Comparison of ENCODE assay signal across 18 mouse cellular contexts in genomic region chr4:31817574-31818240, GRCm38 (mm10).
A peak's percentile ranks its signal among the peaks of the same experiment; 100 is the strongest.
DNase-seq lines count a peak whose midpoint lies in the region; ATAC-seq and TF ChIP-seq lines count a peak whose summit lies in the region.
"Had no signal": no experiment of that assay in that cellular context is flagged by ENCODE, and none has a peak within 500 bp of the region (broad histone marks: within the 10 kb centered on the region; RNA-seq: fewer than 3 reads in every experiment).

No protein-coding gene starts in this region.

- TF ChIP-seq CTCF in forebrain, postnatal 0 days (IDR thresholded peaks at IDR 0.05; ENCODE audit: low read depth) = no peak
- TF ChIP-seq CTCF in brain, embryonic 14.5 days (IDR thresholded peaks at IDR 0.05; ENCODE audit: borderline replicate concordance, extremely low read depth, insufficient read depth, insufficient read length) = no peak

- H3K27ac ChIP-seq in forebrain, embryonic 13.5 days = no peak overlapping the region
- H3K27ac ChIP-seq in forebrain, embryonic 16.5 days (ENCODE audit: low read length) = no peak overlapping the region
- no peak overlapping the region for H3K27ac ChIP-seq in forebrain, postnatal 0 days (ENCODE audit: low read depth, low read length)
- no peak overlapping the region for H3K27ac ChIP-seq in forebrain, embryonic 14.5 days (ENCODE audit: low read depth, low read length)
- H3K27ac ChIP-seq in hindbrain, embryonic 14.5 days = no peak overlapping the region
- H3K27ac ChIP-seq: forebrain, embryonic 12.5 days had no signal

- H3K4me1 ChIP-seq in forebrain, embryonic 13.5 days = no peaks in the 10 kb centered on the region
- H3K4me1 ChIP-seq in forebrain, embryonic 16.5 days (replicated peaks; ENCODE audit: control insufficient read depth, insufficient read depth, low read length) = no peaks in the 10 kb centered on the region
- H3K4me1 ChIP-seq in forebrain, postnatal 0 days (ENCODE audit: insufficient read depth) = no peaks in the 10 kb centered on the region
- no peaks in the 10 kb centered on the region for H3K4me1 ChIP-seq in forebrain, embryonic 14.5 days (ENCODE audit: control insufficient read depth, insufficient read depth, low read length)
- H3K4me1 ChIP-seq in hindbrain, embryonic 14.5 days (replicated peaks; ENCODE audit: control insufficient read depth, insufficient read depth, low read length) = no peaks in the 10 kb centered on the region
- H3K4me1 ChIP-seq: forebrain, embryonic 12.5 days had no signal

- 91% methylated on average over 3 of the region's 3 CpGs for WGBS in forebrain, embryonic 13.5 days
- 79% methylated on average over 3 of the region's 3 CpGs for whole genome bisulfite sequencing in forebrain, embryonic 16.5 days
- WGBS in forebrain, postnatal 0 days = 69% methylated on average over 3 of the region's 3 CpGs
- WGBS in forebrain, embryonic 14.5 days = 85% methylated on average over 3 of the region's 3 CpGs
- 84% methylated on average over 3 of the region's 3 CpGs for WGBS in hindbrain, embryonic 14.5 days

- no peaks in the 10 kb centered on the region for H3K27me3 ChIP-seq in forebrain, embryonic 13.5 days
- no peaks in the 10 kb centered on the region for H3K27me3 ChIP-seq in forebrain, embryonic 16.5 days (replicated peaks; ENCODE audit: control insufficient read depth, insufficient read depth, low read length)
- H3K27me3 ChIP-seq in forebrain, postnatal 0 days (ENCODE audit: insufficient read depth, low read length) = no peaks in the 10 kb centered on the region
- no peaks in the 10 kb centered on the region for H3K27me3 ChIP-seq in forebrain, embryonic 14.5 days (replicated peaks; ENCODE audit: control insufficient read depth, insufficient read depth, low read length)
- H3K27me3 ChIP-seq in hindbrain, embryonic 14.5 days (ENCODE audit: control insufficient read depth, insufficient read depth, low read length) = no peaks in the 10 kb centered on the region
- H3K27me3 ChIP-seq: forebrain, embryonic 12.5 days; Patski had no signal

- H3K9me3 ChIP-seq in forebrain, embryonic 13.5 days (replicated peaks) = no peaks in the 10 kb centered on the region
- no peaks in the 10 kb centered on the region for H3K9me3 ChIP-seq in forebrain, embryonic 16.5 days (ENCODE audit: control insufficient read depth, low read length)
- H3K9me3 ChIP-seq in forebrain, postnatal 0 days (ENCODE audit: low read length) = no peaks in the 10 kb centered on the region
- H3K9me3 ChIP-seq in forebrain, embryonic 14.5 days (replicated peaks; ENCODE audit: control insufficient read depth, low read length) = no peaks in the 10 kb centered on the region
- H3K9me3 ChIP-seq in hindbrain, embryonic 14.5 days (ENCODE audit: control insufficient read depth, low read length) = 0 out of 2 replicates have a peak, but pooled peaks cover 5% of the 10 kb centered on the region
- H3K9me3 ChIP-seq: forebrain, embryonic 12.5 days had no signal

- H3K9ac ChIP-seq in forebrain, embryonic 13.5 days = no peak overlapping the region
- no peak overlapping the region for H3K9ac ChIP-seq in forebrain, embryonic 16.5 days (replicated peaks; ENCODE audit: low read depth, low read length)
- no peak overlapping the region for H3K9ac ChIP-seq in forebrain, postnatal 0 days
- no peak overlapping the region for H3K9ac ChIP-seq in forebrain, embryonic 14.5 days (ENCODE audit: low read length)
- H3K9ac ChIP-seq in hindbrain, embryonic 14.5 days = no peak overlapping the region
- H3K9ac ChIP-seq: forebrain, embryonic 12.5 days had no signal

- no peaks in the 10 kb centered on the region for H3K36me3 ChIP-seq in forebrain, embryonic 13.5 days (ENCODE audit: poor library complexity, severe bottlenecking)
- no peaks in the 10 kb centered on the region for H3K36me3 ChIP-seq in forebrain, embryonic 16.5 days (ENCODE audit: control insufficient read depth, insufficient read depth)
- no peaks in the 10 kb centered on the region for H3K36me3 ChIP-seq in forebrain, postnatal 0 days (ENCODE audit: insufficient read depth)
- H3K36me3 ChIP-seq in forebrain, embryonic 14.5 days (ENCODE audit: control insufficient read depth, insufficient read depth, low read length) = no peaks in the 10 kb centered on the region
- no peaks in the 10 kb centered on the region for H3K36me3 ChIP-seq in hindbrain, embryonic 14.5 days (replicated peaks; ENCODE audit: control insufficient read depth, insufficient read depth)
- H3K36me3 ChIP-seq: forebrain, embryonic 12.5 days; G1E had no signal

- H3K4me2 ChIP-seq in forebrain, embryonic 13.5 days = no peak overlapping the region
- H3K4me2 ChIP-seq in forebrain, embryonic 16.5 days (ENCODE audit: low read length) = no peak overlapping the region
- no peak overlapping the region for H3K4me2 ChIP-seq in forebrain, postnatal 0 days (ENCODE audit: low read depth)
- H3K4me2 ChIP-seq in forebrain, embryonic 14.5 days (ENCODE audit: low read length) = no peak overlapping the region
- H3K4me2 ChIP-seq in hindbrain, embryonic 14.5 days (replicated peaks) = no peak overlapping the region
- H3K4me2 ChIP-seq: forebrain, embryonic 12.5 days had no signal

- peak; percentile 45; the same call in 1 of the 2 replicates for ATAC-seq in forebrain, embryonic 13.5 days
- no peak for ATAC-seq in forebrain, embryonic 16.5 days
- peak; percentile 77 for ATAC-seq in forebrain, postnatal 0 days
- ATAC-seq in forebrain, embryonic 14.5 days = no peak
- no peak for ATAC-seq in hindbrain, embryonic 14.5 days (ENCODE audit: low FRiP score)
- ATAC-seq: activated CD4-positive, CD25-positive, alpha-beta regulatory T cell, adult 4 months; Patski had no signal

- no peak for TF ChIP-seq POLR2A in brain, embryonic 14.5 days (IDR thresholded peaks at IDR 0.05; ENCODE audit: borderline replicate concordance, extremely low read depth, insufficient read depth, insufficient read length, poor library complexity, severe bottlenecking)

- no peak for DNase-seq in forebrain, postnatal 0 days
- DNase-seq in forebrain, embryonic 14.5 days (ENCODE audit: low spot score) = no peak
- peak; percentile 44 for DNase-seq in brain, embryonic 14.5 days (ENCODE audit: low read depth)
- DNase-seq in testis, postnatal 10 days (ENCODE audit: low spot score) = no peak
- no peak for DNase-seq in hindbrain, embryonic 14.5 days (ENCODE audit: low spot score)
- DNase-seq: adrenal gland, adult 8-10 months; adrenal gland, postnatal 25 days; cerebellum, adult 11-12 months; cerebellum, adult 2 months; cerebellum, adult 9-10 months; cerebellum, postnatal 10 days; cerebellum, postnatal 25 days had no signal

- H3K4me3 ChIP-seq in forebrain, embryonic 13.5 days = no peak overlapping the region
- no peak overlapping the region for H3K4me3 ChIP-seq in forebrain, embryonic 16.5 days (replicated peaks; ENCODE audit: low read length)
- no peak overlapping the region for H3K4me3 ChIP-seq in forebrain, postnatal 0 days (ENCODE audit: low read depth, low read length)
- no peak overlapping the region for H3K4me3 ChIP-seq in forebrain, embryonic 14.5 days (ENCODE audit: low read depth, low read length)
- no peak overlapping the region for H3K4me3 ChIP-seq in hindbrain, embryonic 14.5 days (replicated peaks; ENCODE audit: low read length)
- H3K4me3 ChIP-seq: forebrain, embryonic 12.5 days had no signal

Comparison
In these comparisons a context has a peak if more than half of its experiments do, and no peak if none do; other contexts are left out.
1. ATAC-seq: peak in forebrain, embryonic 13.5 days (single experiment) and forebrain, postnatal 0 days (single experiment); none in forebrain, embryonic 16.5 days (single experiment), forebrain, embryonic 14.5 days (single experiment) and hindbrain, embryonic 14.5 days (single experiment).